Mouse (Mus musculus) lung, postnatal 0 days (tissue): ENCODE measurements at regions not wholly inside any gene's neighbourhood (a gene's known extent, or its start where the extent isn't known, plus 50 kb on each side); places are given as distances from the start of the nearest gene placed in this dataset.

Experiments used
- CTCF ChIP-seq: IDR thresholded peaks from 2 replicates; pipeline ENCODE4 v1.5.1; 2016; ENCODE audit warnings: antibody characterized with exemption, mild to moderate bottlenecking
- EP300 ChIP-seq: IDR thresholded peaks from 2 replicates; pipeline ENCODE4 v1.6.1; 2016; ENCODE audit warnings: antibody characterized with exemption, mild to moderate bottlenecking, control low read depth

DNA sequence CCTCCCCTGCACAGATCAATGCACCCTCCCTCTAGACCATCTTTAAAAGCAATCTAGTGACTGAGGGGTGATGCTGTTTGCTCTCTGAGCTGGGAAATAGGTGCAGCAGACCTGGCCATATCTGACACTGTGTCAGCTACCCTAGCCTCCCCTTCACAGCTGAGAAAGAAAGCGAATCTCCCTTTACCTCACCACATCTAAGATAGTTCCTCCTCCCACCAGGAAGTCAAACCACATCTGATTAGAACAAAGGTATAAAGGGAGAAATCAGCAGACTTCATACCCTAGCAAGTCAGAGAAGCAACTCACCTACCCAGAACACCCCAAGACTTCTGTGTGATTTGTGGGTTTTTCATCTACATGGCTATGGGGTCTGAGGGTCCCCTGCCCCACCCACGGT, 175.6 kb upstream of the Cadm1 start:
- no peak for TF ChIP-seq CTCF
- no peak for TF ChIP-seq EP300
